15 mouse cellular contexts compared by ENCODE assay signal in the genomic region with DNA sequence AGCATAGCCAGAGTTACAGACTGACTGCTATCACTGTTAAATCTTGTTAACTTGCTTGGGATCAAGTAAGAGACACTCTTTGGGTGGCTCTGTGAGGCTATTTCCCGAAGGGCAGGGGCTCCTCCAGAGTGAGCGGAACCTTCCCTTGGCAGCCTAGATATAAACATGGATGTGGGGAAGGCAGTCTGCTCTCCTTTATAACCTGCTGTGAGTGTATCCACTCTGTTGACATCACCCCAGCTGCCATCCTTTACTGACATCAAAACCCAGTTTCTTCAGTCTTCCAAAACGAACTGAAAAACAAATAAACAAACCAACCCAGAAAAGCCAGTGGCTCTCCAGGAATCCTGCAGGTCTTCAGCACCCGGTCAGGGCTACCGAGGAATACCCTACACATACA. TPM values are rescaled to one million over a fixed set of nuclear protein-coding genes. Genes with fewer than 3 reads are reported as not detected.
"Had no signal": no experiment of that assay in that cellular context is flagged by ENCODE, and none has a peak within 500 bp of the region (broad histone marks: within the 10 kb centered on the region; RNA-seq: fewer than 3 reads in every experiment).

No protein-coding gene starts in this region.

- DNase-seq: left cerebral cortex, postnatal 4 days; liver; liver, embryonic 13.5 days; liver, postnatal 0 days; lung, adult 18-20 months; lung, adult 2 months; lung, embryonic 14.5 days; lung, postnatal 10 days; lung, postnatal 14 days; lung, postnatal 36 days; lung, postnatal 4 days; midbrain, embryonic 14.5 days had no signal

RNA-seq across cellular contexts. Expression of a gene that starts 39.6 kb away (rescaled TPM):
- total RNA-seq: megakaryocyte progenitor cell, adult 5-6 weeks; megakaryocyte-erythroid progenitor cell, adult 5-6 weeks; monocyte, adult 5-6 weeks had no signal
